Mouse (Mus musculus) midbrain, postnatal 0 days (tissue): ENCODE data around the gene Irs1. TPM values are rescaled to one million over a fixed set of nuclear protein-coding genes. Genes with fewer than 3 reads are reported as not detected.

ENCODE experiments used
- ATAC-seq: fragments of 200-750 bp; cut with Nextera tagmentation; 2 replicates; pipeline ENCODE4 v1.8.0; 2017; ENCODE audit warnings: moderate number of reproducible peaks, mild to moderate bottlenecking, moderate TSS enrichment, moderate library complexity; ENCODE audit not compliant: low FRiP score
- DNase-seq: peaks from one replicate; pipeline ENCODE4 v3.0.0-alpha.2; 2015; ENCODE audit warnings: low spot score
- H3K27ac ChIP-seq: fragments of 300-500 bp; sonication (generic); 2 replicates; pipeline ENCODE4 v1.5.1; 2014; ENCODE audit warnings: low read depth, mild to moderate bottlenecking, low read length, mixed read lengths
- H3K27me3 ChIP-seq: fragments of 300-500 bp; sonication (generic); 2 replicates; pipeline ENCODE4 v1.6.1; 2014; ENCODE audit warnings: low read length, control low read depth, mixed read lengths; ENCODE audit not compliant: insufficient read depth
- H3K36me3 ChIP-seq: fragments of 300-500 bp; sonication (generic); 2 replicates; pipeline ENCODE4 v1.6.1; 2014; ENCODE audit warnings: low read length, control low read depth, mixed read lengths; ENCODE audit not compliant: insufficient read depth
- H3K4me1 ChIP-seq: fragments of 300-500 bp; sonication (generic); 2 replicates; pipeline ENCODE4 v1.6.1; 2014; ENCODE audit warnings: mild to moderate bottlenecking, control low read depth, antibody characterized with exemption, low read length, mixed read lengths; ENCODE audit not compliant: insufficient read depth
- H3K4me2 ChIP-seq: fragments of 300-500 bp; sonication (generic); 2 replicates; pipeline ENCODE4 v1.6.1; 2014; ENCODE audit warnings: low read depth, mild to moderate bottlenecking, low read length, mixed read lengths; ENCODE audit not compliant: poor library complexity, severe bottlenecking
- H3K4me3 ChIP-seq: fragments of 300-500 bp; sonication (generic); 2 replicates; pipeline ENCODE4 v1.5.1; 2014; ENCODE audit warnings: low read depth, mild to moderate bottlenecking, low read length, moderate library complexity
- H3K9ac ChIP-seq: fragments of 300-500 bp; sonication (generic); replicated peaks from 2 replicates; pipeline ENCODE4 v1.6.1; 2014; ENCODE audit warnings: mild to moderate bottlenecking, low read length, moderate library complexity, mixed read lengths; ENCODE audit not compliant: poor library complexity, severe bottlenecking
- H3K9me3 ChIP-seq: fragments of 300-500 bp; sonication (generic); 2 replicates; pipeline ENCODE4 v1.6.1; 2016; ENCODE audit warnings: low read length, control low read depth
- CTCF ChIP-seq: IDR thresholded peaks from 2 replicates; pipeline ENCODE4 v1.5.1; 2016; ENCODE audit warnings: antibody characterized with exemption, mild to moderate bottlenecking
- WGBS: fragments of 180-500 bp; shearing (Covaris S2); extraction: QIAGEN DNeasy Blood & Tissue Kit; methylation state at CpG from one replicate; pipeline ENCODE4 v1.1.7; 2014; 5-methylcytosine and 5-hydroxymethylcytosine counted together
- polyA plus RNA-seq: library from polyadenylated mRNA; unstranded; fragments of >200 nt; fragmentation: Nextera tagmentation; extraction: Ambion mirVana; gene quantifications from 2 replicates; pipeline ENCODE4 v1.2.1, GENCODE M21; 2015
- total RNA-seq: library from RNA; depleted of rRNA; stranded (reverse); fragments of >200 nt; gene quantifications from 2 replicates; pipeline ENCODE4 v1.2.3, GENCODE M21; 2014

Irs1 gene
- total and polyA plus RNA-seq, 2 experiments from 2014 or later: 5.0 to 61.2 TPM

DNA sequence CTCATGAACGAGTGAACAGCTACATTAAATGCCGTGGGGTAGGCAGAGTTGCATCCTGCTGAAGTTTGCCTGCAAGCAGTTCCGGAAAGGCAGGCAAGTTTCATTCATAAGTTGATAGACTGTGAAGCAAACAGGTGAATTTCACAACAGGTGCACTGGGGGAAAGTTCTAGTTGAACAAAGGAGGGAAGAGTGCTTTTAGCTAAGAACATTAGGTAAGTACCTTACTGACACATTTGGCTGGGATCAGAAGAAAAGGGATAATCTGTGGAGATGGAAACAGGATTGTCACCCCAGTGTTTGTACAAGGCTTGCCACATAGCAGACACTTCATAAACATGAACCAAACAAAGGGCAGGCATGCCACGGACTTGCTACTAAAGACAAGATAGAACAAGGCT is 53.0 kb downstream of the Irs1 start:
- TF ChIP-seq CTCF: no peak
- no peak for ATAC-seq

DNA sequence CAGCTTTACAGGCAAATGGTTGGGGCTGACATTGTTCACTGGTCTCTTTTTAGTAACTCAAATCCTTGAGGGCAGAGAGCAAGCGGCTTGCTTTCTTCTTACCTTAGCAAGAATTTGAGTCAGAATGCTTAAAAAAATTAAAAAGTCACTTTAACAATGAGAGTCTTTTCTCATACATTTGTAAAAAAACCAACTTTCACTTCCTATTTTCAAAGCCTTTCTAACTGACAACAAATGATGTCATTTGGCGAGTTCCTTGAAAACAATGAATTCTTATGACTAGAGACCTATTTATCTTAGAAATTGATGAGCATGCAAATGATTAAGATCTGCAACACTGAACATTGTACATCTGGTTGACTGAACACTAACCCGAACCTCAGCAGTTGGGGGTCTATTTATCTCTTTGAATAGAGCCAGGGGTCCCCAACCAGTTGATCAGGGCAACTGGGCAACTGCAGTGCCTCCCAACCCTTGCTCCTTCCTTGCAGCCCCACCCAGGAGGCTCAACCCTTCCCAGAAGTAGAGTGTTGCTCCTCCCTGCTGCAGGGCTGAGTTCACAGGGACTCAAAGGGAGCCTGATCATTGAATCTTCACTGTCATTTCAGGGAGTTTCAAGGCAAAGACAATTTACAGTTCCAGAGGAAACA is 55.6 kb downstream of the Irs1 start:
- WGBS: 74% methylated on average over 3 of the region's 3 CpGs
- peaks cover 4% of the 10 kb centered on the region; the same call in 1 of the 2 replicates for H3K36me3 ChIP-seq

More for the DNA sequence above, 53.0 kb downstream of the Irs1 start:
- Histone ChIP-seq H3K27me3 (no peaks in the 10 kb centered on the region), H3K9ac (no peak overlapping the region), H3K4me3 (no peak overlapping the region), H3K4me1 (no peaks in the 10 kb centered on the region), H3K27ac (no peak overlapping the region), H3K36me3 (peaks cover 4% of the 10 kb centered on the region; the same call in 1 of the 2 replicates), H3K9me3 (no peaks in the 10 kb centered on the region), H3K4me2 (no peak overlapping the region)
- no peak for DNase-seq
- 74% methylated on average over 4 of the region's 4 CpGs for WGBS

DNA sequence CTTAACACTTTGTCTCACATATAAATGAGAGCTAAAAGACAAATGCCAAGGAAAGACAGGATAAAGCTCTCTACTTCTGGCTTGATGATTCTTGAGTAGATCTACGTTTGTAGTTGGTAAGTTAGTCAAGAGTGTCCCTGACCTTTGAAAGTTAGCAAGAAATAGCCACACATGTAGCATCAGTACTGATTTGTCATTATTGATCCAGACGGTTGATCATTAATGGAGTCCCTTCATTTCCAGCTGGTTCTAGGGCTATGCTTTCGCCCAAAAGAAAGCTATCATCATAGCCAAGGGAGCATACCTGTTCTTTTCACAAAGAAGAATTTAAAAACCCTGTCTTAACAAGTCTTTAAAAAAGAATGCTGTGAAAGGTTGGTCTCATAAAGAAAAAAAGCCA is 56.6 kb downstream of the Irs1 start:
- Histone ChIP-seq H3K9ac (no peak overlapping the region), H3K27me3 (no peaks in the 10 kb centered on the region)
- TF ChIP-seq CTCF: no peak

More for the DNA sequence above, 55.6 kb downstream of the Irs1 start:
- DNase-seq (no peak), ATAC-seq (no peak)
- no peak for TF ChIP-seq CTCF
- H3K27me3 ChIP-seq: no peaks in the 10 kb centered on the region
- H3K27ac ChIP-seq: no peak overlapping the region
- H3K4me3 ChIP-seq: no peak overlapping the region
- H3K4me2 ChIP-seq: no peak overlapping the region
- H3K4me1 ChIP-seq: no peaks in the 10 kb centered on the region
- no peaks in the 10 kb centered on the region for H3K9me3 ChIP-seq
- no peak overlapping the region for H3K9ac ChIP-seq

DNA sequence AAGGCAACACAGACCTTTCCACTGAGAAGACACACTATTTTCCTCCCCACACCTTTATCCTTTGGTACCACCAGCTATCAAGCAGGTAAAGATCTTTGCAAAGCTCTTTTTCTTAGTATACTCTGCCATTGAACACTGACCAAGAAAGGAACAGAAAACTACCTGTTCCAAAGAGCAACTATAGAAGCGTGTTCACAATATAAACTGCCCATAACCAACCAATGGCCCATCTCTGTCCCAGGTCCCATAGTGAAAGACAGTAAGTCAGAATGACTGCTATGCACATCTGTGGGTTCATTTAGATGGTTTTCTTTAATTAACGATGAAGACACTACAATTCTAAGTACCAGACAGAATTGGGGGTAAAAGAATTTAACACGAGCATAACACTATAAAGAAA is 58.4 kb downstream of the Irs1 start, which contains the start of gene Gm9747:
Gm9747 (plus strand) TSS at position 301 of the 400 bp plus-strand sequence.
- DNase-seq: no peak
- 92% methylated on average over 3 of the region's 3 CpGs for WGBS
- no peak for TF ChIP-seq CTCF

More for the DNA sequence above, 56.6 kb downstream of the Irs1 start:
- over 99% methylated on average over 3 of the region's 3 CpGs for WGBS
- H3K4me3 ChIP-seq: no peak overlapping the region
- ATAC-seq (no peak), DNase-seq (no peak)
- H3K4me1 ChIP-seq: no peaks in the 10 kb centered on the region
- no peaks in the 10 kb centered on the region for H3K9me3 ChIP-seq
- no peak overlapping the region for H3K4me2 ChIP-seq
- peaks cover 4% of the 10 kb centered on the region; the same call in 1 of the 2 replicates for H3K36me3 ChIP-seq
- no peak overlapping the region for H3K27ac ChIP-seq

DNA sequence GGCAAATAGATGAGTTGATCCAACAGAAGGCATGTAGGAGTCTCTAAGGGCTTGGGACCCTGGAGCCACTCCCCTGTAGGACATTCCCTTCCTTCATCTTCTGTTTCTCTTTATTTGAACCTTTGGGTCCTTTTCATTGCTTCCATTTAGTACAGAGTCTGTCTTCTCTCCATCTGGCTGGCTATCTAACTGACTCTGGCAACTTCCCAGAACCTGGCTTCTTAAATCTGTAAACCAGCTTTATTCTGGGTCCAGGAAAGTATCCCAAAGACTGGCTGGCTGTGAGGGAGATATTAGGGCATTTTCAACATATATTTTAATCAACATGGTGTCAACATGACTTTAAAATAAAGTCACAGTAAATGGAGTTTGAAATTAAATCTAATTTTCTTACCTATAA is 62.4 kb downstream of the Irs1 start:
- no peaks in the 10 kb centered on the region for H3K4me1 ChIP-seq
- no peak overlapping the region for H3K27ac ChIP-seq
- H3K4me2 ChIP-seq: no peak overlapping the region
- no peak for TF ChIP-seq CTCF
- no peaks in the 10 kb centered on the region for H3K36me3 ChIP-seq
- H3K4me3 ChIP-seq: no peak overlapping the region
- no peak for DNase-seq
- no peak for ATAC-seq
- H3K9me3 ChIP-seq: no peaks in the 10 kb centered on the region
- H3K9ac ChIP-seq: no peak overlapping the region
- no peaks in the 10 kb centered on the region for H3K27me3 ChIP-seq

More for the DNA sequence above, 58.4 kb downstream of the Irs1 start, which contains the start of gene Gm9747:
- H3K9me3 ChIP-seq: no peaks in the 10 kb centered on the region
- H3K27ac ChIP-seq: no peak within 1 kb of the TSS
- H3K4me2 ChIP-seq: no peak within 1 kb of the TSS
- no peak for ATAC-seq
- no peaks in the 10 kb centered on the region for H3K27me3 ChIP-seq
- no peak within 1 kb of the TSS for H3K9ac ChIP-seq
- no peak within 1 kb of the TSS for H3K4me3 ChIP-seq
- H3K4me1 ChIP-seq: no peaks in the 10 kb centered on the region
- H3K36me3 ChIP-seq: peaks cover 4% of the 10 kb centered on the region; the same call in 1 of the 2 replicates

DNA sequence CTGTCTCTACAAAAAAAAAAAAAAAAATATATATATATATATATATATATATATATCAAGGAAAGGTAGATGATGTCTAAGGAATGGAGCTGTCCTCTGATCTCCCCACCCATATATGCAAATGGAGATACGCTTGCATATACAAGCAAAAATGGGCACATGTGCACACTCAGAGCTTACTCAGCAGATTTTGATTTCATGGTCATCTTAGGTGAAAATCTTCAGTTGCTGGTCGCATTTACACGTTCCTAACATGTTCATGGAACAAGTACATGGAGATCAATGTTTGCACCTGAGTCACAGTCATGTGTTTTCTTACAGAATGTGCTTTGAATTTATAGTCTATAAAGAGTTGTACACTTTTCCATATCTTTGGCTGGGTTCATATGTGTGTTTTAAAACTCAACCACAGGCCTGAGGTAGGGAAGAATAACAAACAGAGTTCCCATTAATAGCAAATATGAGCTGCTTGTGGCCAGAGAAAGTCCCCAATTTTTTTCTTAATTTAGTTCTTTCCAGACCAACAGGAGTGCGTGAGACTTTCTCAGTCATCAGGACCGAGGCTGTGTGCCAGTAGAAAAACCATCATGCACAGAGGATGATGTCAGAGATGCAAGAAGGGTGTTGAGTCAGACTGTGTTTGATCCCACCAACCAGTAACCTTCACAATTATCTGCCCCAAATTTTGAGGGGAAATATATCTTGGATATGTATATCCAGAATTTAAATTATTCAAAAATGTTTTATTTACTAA is 68.0 kb downstream of the Irs1 start:
- 94% methylated on average over 5 of the region's 5 CpGs for WGBS
- H3K4me2 ChIP-seq: no peak overlapping the region
- no peak for ATAC-seq
- no peak for DNase-seq
- no peaks in the 10 kb centered on the region for H3K36me3 ChIP-seq
- no peak for TF ChIP-seq CTCF
- H3K27me3 ChIP-seq: no peaks in the 10 kb centered on the region
- H3K4me1 ChIP-seq: no peaks in the 10 kb centered on the region
- no peak overlapping the region for H3K4me3 ChIP-seq
- no peaks in the 10 kb centered on the region for H3K9me3 ChIP-seq
- no peak overlapping the region for H3K27ac ChIP-seq
- H3K9ac ChIP-seq: no peak overlapping the region
